Mouse (Mus musculus) heart, adult 11 months (tissue): Measurements from ENCODE around the gene Thap12.

ENCODE experiments used
- DNase-seq: peaks from one replicate; pipeline ENCODE4 v3.0.0; 2022

The Thap12 gene

DNA sequence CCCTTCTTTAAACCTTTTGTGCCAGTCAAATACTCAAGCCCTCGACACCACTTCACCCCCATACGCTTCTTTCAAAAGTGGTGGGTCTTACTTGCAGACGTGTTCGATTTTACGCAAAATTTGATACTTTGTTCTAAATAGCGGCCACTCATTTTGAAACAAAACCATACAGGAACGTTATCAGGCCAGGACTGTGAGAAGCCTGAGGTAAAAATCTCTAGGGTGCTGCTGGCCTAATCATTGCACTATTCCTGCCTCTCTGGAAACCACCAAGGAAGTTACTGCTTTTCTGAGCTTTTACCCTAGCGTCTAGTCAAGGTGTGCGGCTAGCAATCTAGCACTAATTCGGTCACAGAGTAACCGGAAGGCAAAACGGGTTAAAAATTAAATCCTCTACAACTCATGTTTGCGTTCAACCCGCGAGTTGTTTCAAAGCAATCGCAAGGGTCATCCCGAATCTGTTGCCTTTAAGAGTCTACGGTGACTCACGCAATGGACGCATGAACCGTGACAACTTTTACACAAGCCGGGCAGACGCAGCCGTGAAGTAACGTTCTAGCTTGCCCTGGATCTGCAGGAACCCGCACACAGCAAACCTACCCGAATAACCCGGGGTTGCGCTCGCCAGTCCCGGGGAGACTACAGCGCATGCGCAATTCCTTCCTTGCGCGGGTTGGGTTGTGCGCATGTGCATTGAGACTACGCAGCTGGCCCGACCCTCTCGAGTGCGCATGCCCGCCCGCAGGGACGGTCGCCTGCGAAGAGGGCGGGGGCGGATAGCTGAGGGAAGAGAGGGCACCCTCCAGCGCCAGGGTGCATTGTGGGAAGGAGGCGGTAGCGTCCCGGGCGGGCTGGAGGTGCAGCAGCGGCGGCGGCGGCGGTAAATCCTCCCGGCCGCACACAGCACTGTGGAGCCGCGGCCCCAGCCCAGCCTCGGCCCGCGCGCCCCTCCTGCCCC lies at the start of gene Thap12:
TSS of gene Thap12 (plus strand) at position 821 of the 958 bp plus-strand sequence.
- peak; percentile 100 for DNase-seq

GRCm38 (mm10) chr7:98655681-98656530 lies 47.0 kb upstream of the Thap12 start:
- peak; percentile 98 for DNase-seq

GRCm38 (mm10) chr7:98656531-98657221 lies 46.2 kb upstream of the Thap12 start, which contains the start of gene Emsy:
Gene Emsy (minus strand): TSS chr7:98656783.
- peak; percentile 100 for DNase-seq

DNA sequence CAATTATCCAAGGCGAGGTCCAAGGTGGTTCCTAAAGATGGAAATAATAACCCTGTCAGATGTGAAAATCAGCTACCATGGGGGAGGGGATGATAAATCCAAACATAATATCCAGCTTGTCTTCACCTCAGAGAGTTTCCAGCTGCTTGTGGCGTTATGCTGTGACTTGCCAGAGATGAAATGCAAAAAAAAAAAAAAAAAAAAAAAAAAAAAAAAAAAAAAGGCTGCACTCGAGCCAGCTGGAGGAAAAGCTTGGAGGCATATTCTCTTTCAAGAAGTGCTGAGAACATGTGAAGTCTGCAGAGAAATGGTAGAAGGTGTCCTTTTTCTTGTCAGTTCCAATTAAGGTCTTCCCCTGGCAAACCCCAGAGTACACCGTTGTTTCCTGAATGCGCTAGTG lies 37.7 kb upstream of the Thap12 start:
- peak; percentile 61 for DNase-seq

DNA sequence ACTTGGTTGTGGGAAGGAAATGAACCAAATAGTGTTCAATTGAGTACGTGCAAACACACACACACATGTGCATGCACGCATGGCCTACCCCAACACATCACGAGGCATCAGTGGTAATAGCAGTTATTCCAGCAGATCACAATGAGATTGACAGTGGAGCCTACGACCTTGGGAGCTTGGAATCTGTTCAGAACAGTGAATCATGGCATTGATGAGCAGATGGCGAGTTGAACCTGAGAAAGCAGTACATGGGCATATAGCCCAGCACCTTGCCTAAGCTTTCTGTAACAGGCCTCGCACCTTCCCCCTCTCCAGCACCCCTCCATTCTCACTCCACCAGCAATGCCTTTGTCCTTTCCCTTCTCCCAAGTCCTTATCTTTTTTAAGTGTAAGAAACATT lies 37.2 kb upstream of the Thap12 start:
- no peak for DNase-seq

- DNase-seq = peak; percentile 88
Measured at GRCm38 (mm10) chr7:98667956-98668746, 34.8 kb upstream of the Thap12 start.

GRCm38 (mm10) chr7:98670831-98671230 lies 32.1 kb upstream of the Thap12 start:
- peak; percentile 91 for DNase-seq

DNA sequence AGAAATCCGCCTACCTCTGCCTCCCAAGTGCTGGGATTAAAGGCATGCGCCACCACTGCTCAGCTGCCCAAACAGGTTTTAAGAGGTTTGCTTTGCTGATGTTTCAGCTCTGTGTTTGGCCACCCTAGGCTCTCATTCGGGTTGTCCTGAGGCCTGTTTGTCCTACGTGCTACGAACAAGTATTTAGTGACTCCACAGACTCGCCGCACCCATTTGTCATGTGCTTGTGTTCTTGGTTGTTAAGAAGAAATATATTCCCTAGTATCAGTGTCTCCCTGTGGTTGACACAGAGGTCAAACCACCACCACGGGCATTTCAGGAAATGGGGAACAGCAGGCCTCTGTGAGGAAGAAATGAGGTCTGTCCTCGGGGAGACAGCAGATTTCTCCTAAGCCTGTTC lies 31.5 kb upstream of the Thap12 start:
- DNase-seq = peak; percentile 91

- DNase-seq = peak; percentile 99
Measured at GRCm38 (mm10) chr7:98672241-98672955, 30.5 kb upstream of the Thap12 start.

- no peak for DNase-seq
Measured at GRCm38 (mm10) chr7:98674344-98674743, 28.6 kb upstream of the Thap12 start.

GRCm38 (mm10) chr7:98677511-98677910 lies 25.4 kb upstream of the Thap12 start:
- no peak for DNase-seq

GRCm38 (mm10) chr7:98678441-98678840 lies 24.5 kb upstream of the Thap12 start:
- DNase-seq = peak; percentile 95

DNA sequence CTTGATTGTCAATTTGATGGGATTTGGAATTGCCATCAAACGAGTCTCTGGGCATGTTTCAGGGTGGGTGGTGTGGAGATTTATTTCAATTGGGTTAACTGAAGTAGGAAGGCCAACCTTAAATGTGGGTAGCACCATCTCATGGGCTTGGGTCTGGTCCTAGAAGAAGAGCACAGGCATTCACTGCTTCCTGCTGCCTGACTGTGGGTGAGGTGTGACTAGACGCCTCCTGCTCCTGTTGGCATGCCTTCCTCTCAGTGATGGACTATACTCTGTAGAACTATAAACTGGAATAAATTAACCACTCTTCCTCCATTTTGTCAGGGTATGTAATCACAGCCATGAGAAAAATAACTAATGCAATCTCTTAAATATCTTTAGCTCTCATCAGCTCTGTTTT lies 22.2 kb upstream of the Thap12 start:
- DNase-seq = no peak

DNA sequence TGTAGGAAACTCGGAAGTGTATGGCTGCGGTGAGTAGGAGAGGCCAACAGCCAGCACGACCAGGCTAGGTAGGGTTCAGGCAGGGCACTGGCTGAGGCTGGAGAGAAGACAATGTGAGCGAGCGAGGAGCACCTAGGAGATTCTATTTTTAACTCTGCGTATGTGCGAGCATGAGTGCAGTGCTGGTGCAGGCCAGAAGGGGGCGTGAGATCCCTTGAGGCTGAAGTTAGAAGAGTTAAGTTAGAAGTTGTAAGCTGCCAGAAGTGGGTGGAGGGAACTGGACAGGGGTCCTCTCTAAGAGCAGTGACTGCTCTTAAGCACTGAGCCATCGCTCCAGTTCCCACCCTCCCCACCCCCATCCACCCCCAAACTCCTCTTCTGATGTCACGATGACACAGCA lies 20.1 kb upstream of the Thap12 start:
- DNase-seq = no peak

GRCm38 (mm10) chr7:98685895-98686294 lies 17.0 kb upstream of the Thap12 start:
- peak; percentile 78 for DNase-seq

DNA sequence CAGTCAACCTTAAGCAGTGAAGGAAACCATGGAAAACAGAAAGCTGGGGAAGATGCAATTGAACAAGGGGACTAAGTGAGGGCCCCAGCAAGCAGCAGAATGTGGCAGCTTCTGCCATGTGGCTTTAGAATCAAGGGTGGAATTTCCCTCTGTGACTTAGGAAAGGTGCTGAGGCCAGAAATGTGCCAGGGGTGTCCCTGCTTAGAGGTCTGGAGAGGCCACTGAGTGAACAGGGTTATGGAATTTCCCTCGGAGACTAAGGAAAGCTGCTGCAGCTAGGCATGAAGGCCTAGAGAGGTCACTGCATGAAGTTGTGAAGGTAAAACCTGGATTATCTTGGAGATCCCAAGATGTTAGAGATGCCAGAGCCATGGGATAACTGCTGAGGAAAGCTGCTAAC lies 12.8 kb upstream of the Thap12 start:
- peak; percentile 75 for DNase-seq

DNA sequence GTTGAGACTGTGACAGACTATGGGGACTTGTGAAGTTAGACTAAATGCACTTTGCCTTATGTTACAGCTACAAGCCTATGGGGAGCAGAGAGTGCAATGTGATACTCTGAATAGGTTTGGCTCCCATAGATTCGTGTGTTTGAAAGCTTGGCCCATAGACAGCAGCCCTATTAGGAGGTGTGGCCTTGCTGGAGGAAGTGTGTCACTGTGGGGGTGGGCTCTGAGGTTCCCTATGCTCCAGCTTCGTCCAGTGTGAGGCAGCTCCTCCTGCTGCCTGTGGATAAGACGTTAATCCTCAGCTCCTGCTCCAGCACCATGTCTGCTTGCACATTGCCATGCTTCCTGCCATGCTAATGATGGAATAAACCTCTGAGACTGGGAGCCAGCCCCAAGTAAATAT lies 12.1 kb upstream of the Thap12 start:
- peak; percentile 88 for DNase-seq

DNA sequence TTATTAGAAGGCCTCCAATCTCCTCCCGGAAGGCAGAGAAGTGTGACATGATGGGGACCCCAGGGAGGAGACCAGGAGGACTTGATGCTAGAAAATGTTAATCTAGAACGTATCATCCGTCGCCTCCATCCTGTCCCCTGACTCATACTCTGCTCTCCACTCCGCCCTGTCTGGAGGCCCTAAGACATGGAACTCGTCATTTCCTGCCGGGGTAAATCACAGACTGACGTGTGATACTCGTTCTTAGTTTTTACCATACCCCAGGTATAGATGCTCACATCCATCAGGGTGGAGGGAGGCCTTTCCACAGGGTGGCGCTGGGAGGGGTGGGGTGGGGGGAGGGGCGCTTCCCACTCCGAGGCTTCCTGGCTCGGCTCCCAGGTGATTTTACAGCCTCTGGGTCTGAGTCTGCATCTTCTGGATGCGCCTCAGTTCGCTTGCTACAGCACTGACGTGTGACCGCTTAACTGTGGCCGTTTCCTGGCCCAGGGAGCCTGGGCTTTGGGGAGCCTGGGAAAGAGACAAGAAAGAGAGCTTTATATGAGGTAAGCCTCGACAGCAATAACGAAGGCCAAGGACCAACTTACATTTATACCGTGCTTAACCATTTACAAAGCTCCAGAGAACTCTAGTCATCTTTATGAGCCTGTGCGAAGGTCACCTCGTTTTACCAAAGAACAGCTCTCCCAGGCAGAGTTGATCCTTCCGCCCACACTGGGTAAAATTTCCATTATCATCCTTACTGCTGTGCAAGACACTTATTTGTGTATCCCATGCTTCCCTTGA lies 9.9 kb upstream of the Thap12 start:
- peak; percentile 93 for DNase-seq

GRCm38 (mm10) chr7:98694046-98694445 lies 8.9 kb upstream of the Thap12 start:
- peak; percentile 97 for DNase-seq

- peak; percentile 87 for DNase-seq
Measured at GRCm38 (mm10) chr7:98697496-98697895, 5.4 kb upstream of the Thap12 start.

GRCm38 (mm10) chr7:98698041-98698440 lies 4.9 kb upstream of the Thap12 start:
- peak; percentile 61 for DNase-seq
